Mouse (Mus musculus): Measurements from ENCODE around the gene Rln1. TPM values are rescaled to one million over a fixed set of nuclear protein-coding genes. Genes with fewer than 3 reads are reported as not detected.

Rln1 gene
- polyA plus RNA-seq, 1 experiment from 2014 or later = not detected

GRCm38 (mm10) chr19:29366969-29367622 is 32.6 kb upstream of the Rln1 start, which contains the start of the genes Plgrkt and Cd274:
Gene Plgrkt (minus strand): TSS chr19:29367390.
Gene Cd274 (plus strand): TSS chr19:29367455.
- 0% methylated on average over 25 of the region's 26 CpGs for WGBS (ENCODE audit: missing documents)
- no peaks in the 10 kb centered on the region for H3K36me3 ChIP-seq (ENCODE audit: inconsistent target)
- H3K4me3 ChIP-seq (ENCODE audit: inconsistent target) = peak within 1 kb of the TSS; percentile 84
- H3K27ac ChIP-seq = peak within 1 kb of the TSS; percentile 93
- peaks cover 58% of the 10 kb centered on the region for H3K79me2 ChIP-seq (ENCODE audit: inconsistent target)

- H3K4me3 ChIP-seq (ENCODE audit: inconsistent target) = peak overlapping the region; percentile 84
- peaks cover 53% of the 10 kb centered on the region for H3K79me2 ChIP-seq (ENCODE audit: inconsistent target)
- peak overlapping the region; percentile 93 for H3K27ac ChIP-seq
- 3% methylated on average over 20 of the region's 20 CpGs for WGBS (ENCODE audit: missing documents)
- H3K36me3 ChIP-seq (ENCODE audit: inconsistent target) = no peaks in the 10 kb centered on the region
Measured at GRCm38 (mm10) chr19:29366226-29366968, 31.9 kb upstream of the Rln1 start.

- Histone ChIP-seq H3K36me3 (ENCODE audit: inconsistent target) (no peaks in the 10 kb centered on the region), H3K79me2 (ENCODE audit: inconsistent target) (peaks cover 53% of the 10 kb centered on the region), H3K27ac (no peak overlapping the region), H3K4me3 (ENCODE audit: inconsistent target) (no peak overlapping the region)
- 89% methylated on average over 3 of the region's 3 CpGs for WGBS (ENCODE audit: missing documents)
Measured at GRCm38 (mm10) chr19:29365105-29365504, 30.6 kb upstream of the Rln1 start.

GRCm38 (mm10) chr19:29364076-29364475 is 29.6 kb upstream of the Rln1 start:
- WGBS (ENCODE audit: missing documents) = 73% methylated on average over 5 of the region's 5 CpGs
- peaks cover 47% of the 10 kb centered on the region for H3K79me2 ChIP-seq (ENCODE audit: inconsistent target)
- no peak overlapping the region for H3K4me3 ChIP-seq (ENCODE audit: inconsistent target)
- no peak overlapping the region for H3K27ac ChIP-seq
- peaks cover 3% of the 10 kb centered on the region for H3K36me3 ChIP-seq (ENCODE audit: inconsistent target)

- H3K27ac ChIP-seq = no peak overlapping the region
- peaks cover 42% of the 10 kb centered on the region for H3K79me2 ChIP-seq (ENCODE audit: inconsistent target)
- 92% methylated on average over 7 of the region's 7 CpGs for WGBS (ENCODE audit: missing documents)
- peaks cover 8% of the 10 kb centered on the region for H3K36me3 ChIP-seq (ENCODE audit: inconsistent target)
- no peak overlapping the region for H3K4me3 ChIP-seq (ENCODE audit: inconsistent target)
Measured at GRCm38 (mm10) chr19:29363557-29363956, 29.1 kb upstream of the Rln1 start.

- Histone ChIP-seq H3K4me3 (ENCODE audit: inconsistent target) (peak overlapping the region; percentile 52), H3K27ac (no peak overlapping the region), H3K36me3 (ENCODE audit: inconsistent target) (peaks cover 12% of the 10 kb centered on the region), H3K79me2 (ENCODE audit: inconsistent target) (peaks cover 30% of the 10 kb centered on the region)
- 52% methylated on average over 13 of the region's 13 CpGs for WGBS (ENCODE audit: missing documents)
Measured at GRCm38 (mm10) chr19:29362173-29362930, 27.9 kb upstream of the Rln1 start.

- Histone ChIP-seq H3K4me3 (ENCODE audit: inconsistent target) (peak overlapping the region; percentile 52), H3K36me3 (ENCODE audit: inconsistent target) (peaks cover 18% of the 10 kb centered on the region), H3K27ac (peak overlapping the region; percentile 28), H3K79me2 (ENCODE audit: inconsistent target) (peaks cover 28% of the 10 kb centered on the region; the same call in 1 of the 2 replicates)
- WGBS (ENCODE audit: missing documents) = under 1% methylated on average over 32 of the region's 33 CpGs
Measured at GRCm38 (mm10) chr19:29361468-29362130, 27.1 kb upstream of the Rln1 start.

GRCm38 (mm10) chr19:29360251-29360650 is 25.8 kb upstream of the Rln1 start:
- H3K79me2 ChIP-seq (ENCODE audit: inconsistent target) = peaks cover 22% of the 10 kb centered on the region; the same call in 1 of the 2 replicates
- no peak overlapping the region for H3K4me3 ChIP-seq (ENCODE audit: inconsistent target)
- no peak overlapping the region for H3K27ac ChIP-seq
- peaks cover 26% of the 10 kb centered on the region for H3K36me3 ChIP-seq (ENCODE audit: inconsistent target)
- 87% methylated on average over 5 of the region's 5 CpGs for WGBS (ENCODE audit: missing documents)

- peaks cover 45% of the 10 kb centered on the region for H3K36me3 ChIP-seq (ENCODE audit: inconsistent target)
- WGBS (ENCODE audit: missing documents) = 90% methylated on average over 11 of the region's 11 CpGs
- peaks cover 16% of the 10 kb centered on the region; the same call in 1 of the 2 replicates for H3K79me2 ChIP-seq (ENCODE audit: inconsistent target)
- H3K27ac ChIP-seq = no peak overlapping the region
- H3K4me3 ChIP-seq (ENCODE audit: inconsistent target) = no peak overlapping the region
Measured at GRCm38 (mm10) chr19:29356281-29356680, 21.8 kb upstream of the Rln1 start.

GRCm38 (mm10) chr19:29354895-29355877 is 20.7 kb upstream of the Rln1 start:
- peaks cover 56% of the 10 kb centered on the region for H3K36me3 ChIP-seq (ENCODE audit: inconsistent target)
- peaks cover 5% of the 10 kb centered on the region; the same call in 1 of the 2 replicates for H3K79me2 ChIP-seq (ENCODE audit: inconsistent target)
- H3K27ac ChIP-seq = peak overlapping the region; percentile 2; the same call in 1 of the 2 replicates
- WGBS (ENCODE audit: missing documents) = 5% methylated on average over 19 of the region's 20 CpGs
- peak overlapping the region; percentile 15; the same call in 1 of the 2 replicates for H3K4me3 ChIP-seq (ENCODE audit: inconsistent target)

GRCm38 (mm10) chr19:29350991-29351390 is 16.5 kb upstream of the Rln1 start:
- peaks cover 43% of the 10 kb centered on the region for H3K36me3 ChIP-seq (ENCODE audit: inconsistent target)
- WGBS (ENCODE audit: missing documents) = 96% methylated on average over 5 of the region's 5 CpGs
- H3K4me3 ChIP-seq (ENCODE audit: inconsistent target) = no peak overlapping the region
- H3K27ac ChIP-seq = no peak overlapping the region
- H3K79me2 ChIP-seq (ENCODE audit: inconsistent target) = no peaks in the 10 kb centered on the region

GRCm38 (mm10) chr19:29345636-29346035 is 11.2 kb upstream of the Rln1 start:
- Histone ChIP-seq H3K36me3 (ENCODE audit: inconsistent target) (peaks cover 15% of the 10 kb centered on the region), H3K27ac (no peak overlapping the region), H3K4me3 (ENCODE audit: inconsistent target) (no peak overlapping the region), H3K79me2 (ENCODE audit: inconsistent target) (no peaks in the 10 kb centered on the region)
- WGBS (ENCODE audit: missing documents) = 93% methylated on average over 5 of the region's 6 CpGs

- H3K4me3 ChIP-seq (ENCODE audit: inconsistent target) = no peak overlapping the region
- H3K27ac ChIP-seq = no peak overlapping the region
- peaks cover 8% of the 10 kb centered on the region for H3K36me3 ChIP-seq (ENCODE audit: inconsistent target)
- H3K79me2 ChIP-seq (ENCODE audit: inconsistent target) = no peaks in the 10 kb centered on the region
Measured at GRCm38 (mm10) chr19:29344868-29345267, 10.4 kb upstream of the Rln1 start.
